Mouse (Mus musculus): ENCODE results near the gene Fads6. TPM values are rescaled to one million over a fixed set of nuclear protein-coding genes. Genes with fewer than 3 reads are reported as not detected.

Gene Fads6
- total RNA-seq (2023; ENCODE audit: inconsistent age), result 0.19 TPM in 1 of 4 replicates, not detected in the others

GRCm38 (mm10) chr11:115297214-115297826, at the start of gene Fads6:
Gene Fads6 (minus strand): TSS chr11:115297663.

GRCm38 (mm10) chr11:115334531-115334930, 37.1 kb upstream of the Fads6 start, which contains the start of gene Otop3:
Gene Otop3 (plus strand): TSS chr11:115334731.

GRCm38 (mm10) chr11:115321906-115322693, 24.6 kb upstream of the Fads6 start, which contains the start of gene Ush1g:
Gene Ush1g (minus strand): TSS chr11:115322041.

GRCm38 (mm10) chr11:115306863-115307262, 9.4 kb upstream of the Fads6 start, which contains the start of gene Otop2:
Gene Otop2 (plus strand): TSS chr11:115307163.

GRCm38 (mm10) chr11:115276780-115277603, 20.5 kb downstream of the Fads6 start, which contains the start of gene Fdxr:
Gene Fdxr (minus strand): TSS chr11:115277050.

GRCm38 (mm10) chr11:115267061-115267883, 30.2 kb downstream of the Fads6 start, which contains the start of gene Grin2c:
Gene Grin2c (minus strand): TSS chr11:115267243.

Other genes starting within 250 kb of the Fads6 start
- 0.90 to 1.1 TPM (median 0.96 TPM) in 4 replicates for gene Cd300ld3, start 249.3 kb downstream of the Fads6 start, total RNA-seq (2023; ENCODE audit: inconsistent age)
- 0.39 to 1.3 TPM (median 1.2 TPM) in 4 replicates for gene Cd300e, start 235.5 kb downstream of the Fads6 start, total RNA-seq (2023; ENCODE audit: inconsistent age)
- gene Rab37, start 206.2 kb downstream of the Fads6 start, total RNA-seq (2023; ENCODE audit: inconsistent age), result 4.1 to 6.9 TPM (median 4.9 TPM) in 4 replicates
- gene Cd300lf, start 163.7 kb downstream of the Fads6 start, total RNA-seq (2023; ENCODE audit: inconsistent age), result 9.7 to 14.3 TPM (median 10.3 TPM) in 4 replicates
- 73.9 to 83.7 TPM (median 79.0 TPM) in 4 replicates for gene Slc9a3r1, start 134.3 kb downstream of the Fads6 start, total RNA-seq (2023; ENCODE audit: inconsistent age)
- gene Tmem104, start 110.2 kb downstream of the Fads6 start, total RNA-seq (2023; ENCODE audit: inconsistent age), result 14.8 to 19.6 TPM (median 16.6 TPM) in 4 replicates
- gene Nat9, start 109.8 kb downstream of the Fads6 start, total RNA-seq (2023; ENCODE audit: inconsistent age), result 15.6 to 30.2 TPM (median 19.0 TPM) in 4 replicates
- not detected in 4 replicates for gene Grin2c, start 30.4 kb downstream of the Fads6 start, total RNA-seq (2023; ENCODE audit: inconsistent age)
- 18.4 to 21.9 TPM (median 20.6 TPM) in 4 replicates for gene Fdxr, start 20.6 kb downstream of the Fads6 start, total RNA-seq (2023; ENCODE audit: inconsistent age)
- gene Otop2, start 9.5 kb upstream of the Fads6 start, total RNA-seq (2023; ENCODE audit: inconsistent age), result not detected in 4 replicates
- gene Ush1g, start 24.4 kb upstream of the Fads6 start, total RNA-seq (2023; ENCODE audit: inconsistent age), result not detected in 4 replicates
- not detected in 4 replicates for gene Otop3, start 37.1 kb upstream of the Fads6 start, total RNA-seq (2023; ENCODE audit: inconsistent age)
- 0.16 to 1.3 TPM (median 0.62 TPM) in 4 replicates for gene Hid1, start 70.1 kb upstream of the Fads6 start, total RNA-seq (2023; ENCODE audit: inconsistent age)
- not detected in 4 replicates for gene Cdr2l, start 84.3 kb upstream of the Fads6 start, total RNA-seq (2023; ENCODE audit: inconsistent age)
- gene Mrpl58, start 106.1 kb upstream of the Fads6 start, total RNA-seq (2023; ENCODE audit: inconsistent age), result 39.5 to 75.4 TPM (median 57.2 TPM) in 4 replicates
- 182 to 204 TPM (median 189 TPM) in 4 replicates for gene Atp5h, start 122.3 kb upstream of the Fads6 start, total RNA-seq (2023; ENCODE audit: inconsistent age)
- gene Kctd2, start 122.5 kb upstream of the Fads6 start, total RNA-seq (2023; ENCODE audit: inconsistent age), result 29.9 to 44.8 TPM (median 39.7 TPM) in 4 replicates
- not detected in 4 replicates for gene Trim80, start 142.9 kb upstream of the Fads6 start, total RNA-seq (2023; ENCODE audit: inconsistent age)
- gene Slc16a5, start 164.8 kb upstream of the Fads6 start, total RNA-seq (2023; ENCODE audit: inconsistent age), result not detected in 4 replicates
- 8.2 to 10.0 TPM (median 9.4 TPM) in 4 replicates for gene Armc7, start 178.0 kb upstream of the Fads6 start, total RNA-seq (2023; ENCODE audit: inconsistent age)
- gene Nt5c, start 194.2 kb upstream of the Fads6 start, total RNA-seq (2023; ENCODE audit: inconsistent age), result 74.5 to 85.8 TPM (median 80.1 TPM) in 4 replicates
- gene Jpt1, start 216.7 kb upstream of the Fads6 start, total RNA-seq (2023; ENCODE audit: inconsistent age), result 194 to 214 TPM (median 207 TPM) in 4 replicates
- 240 to 284 TPM (median 258 TPM) in 4 replicates for gene Sumo2, start 238.6 kb upstream of the Fads6 start, total RNA-seq (2023; ENCODE audit: inconsistent age)